Mouse (Mus musculus) G1E (cell line): ENCODE data around the gene Ccdc186.

Source experiments
- CTCF ChIP-seq: IDR thresholded peaks from 2 replicates; pipeline ENCODE4 v1.5.1; 2012; ENCODE audit warnings: low read depth, low read length, inconsistent platforms, mixed read lengths
- GATA1 ChIP-seq: IDR thresholded peaks from 2 replicates; pipeline ENCODE4 v1.6.1; 2012; ENCODE audit warnings: borderline replicate concordance, low read length, inconsistent platforms, mixed read lengths
- GATA2 ChIP-seq: IDR thresholded peaks from 2 replicates; pipeline ENCODE4 v1.6.1; 2012; ENCODE audit warnings: low read depth, low read length, inconsistent platforms, borderline replicate concordance

- TF ChIP-seq CTCF = no peak
- TF ChIP-seq GATA1 = no peak
- no peak for TF ChIP-seq GATA2
Measured at GRCm38 (mm10) chr19:56838942-56839706, 17.1 kb upstream of the Ccdc186 start.
